Mouse (Mus musculus) megakaryocyte progenitor cell, adult 5-6 weeks (primary cell): Measurements from ENCODE around the gene Galc. TPM values are rescaled to one million over a fixed set of nuclear protein-coding genes. Genes with fewer than 3 reads are reported as not detected.

ENCODE experiments used
- ATAC-seq: replicated peaks from 2 replicates; pipeline ENCODE4 v1.8.0; 2016; ENCODE audit warnings: mild to moderate bottlenecking, moderate TSS enrichment, inconsistent platforms; ENCODE audit not compliant: poor library complexity
- total RNA-seq, 2 experiments: library from RNA; stranded (forward) in 1 of 2; stranded (reverse) in 1 of 2; fragments of 157-497, 149-512 nt in 1 of 2; fragments of 200-1000 nt in 1 of 2; gene quantifications; 2 replicates each; pipeline versions ENCODE4 v1.2.3 to v1.2.4; 2015 to 2017

The Galc gene
- total RNA-seq (2015), result 16.6 and 20.1 TPM in 2 replicates
- total RNA-seq (2017), result 6.0 and 9.9 TPM in 2 replicates

GRCm38 (mm10) chr12:98258845-98259517, at the start of gene Galc:
Gene Galc (minus strand): TSS chr12:98259459.
- peak; percentile 68 for ATAC-seq

GRCm38 (mm10) chr12:98307179-98307915, 48.1 kb upstream of the Galc start:
- ATAC-seq, result no peak

DNA sequence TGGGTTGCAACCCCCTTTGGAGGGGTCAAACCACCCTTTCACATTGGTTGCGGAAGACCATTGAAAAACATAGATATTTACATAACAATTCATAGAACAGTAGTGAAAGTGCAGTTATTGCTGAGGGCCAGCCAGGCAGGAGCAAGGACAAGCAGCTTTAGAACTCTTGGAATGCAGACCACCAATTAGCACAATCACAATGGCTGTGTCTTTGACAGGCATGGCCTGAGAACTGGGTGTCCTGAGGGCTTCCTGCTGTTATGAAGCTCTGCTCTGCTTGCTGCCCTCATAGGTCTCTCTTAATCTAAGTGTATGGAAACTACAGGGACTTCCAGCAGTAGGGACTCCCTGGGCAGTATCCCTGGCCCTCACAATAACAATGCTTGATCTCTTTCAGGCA, 43.8 kb upstream of the Galc start:
- ATAC-seq, result no peak

GRCm38 (mm10) chr12:98301980-98302379, 42.7 kb upstream of the Galc start:
- peak; percentile 64 for ATAC-seq

DNA sequence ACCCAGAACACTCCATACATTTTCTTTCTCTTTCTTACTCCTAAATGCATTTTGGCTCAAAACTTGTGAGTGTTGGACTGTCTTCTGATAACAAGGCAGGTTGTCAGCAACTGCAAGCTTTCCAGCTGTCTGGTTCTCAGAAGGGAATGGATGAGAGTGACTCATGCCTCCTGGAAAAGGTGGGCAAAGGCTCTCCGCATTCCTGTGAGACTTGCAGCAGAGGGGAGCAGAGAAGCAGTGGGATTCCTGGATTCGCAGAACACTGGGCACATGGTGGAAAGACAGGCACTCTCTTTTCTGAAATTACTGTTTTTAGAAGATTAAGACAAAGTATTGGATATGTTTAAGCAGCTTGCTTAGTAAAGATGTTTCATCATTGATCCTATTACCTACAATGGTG, 35.0 kb upstream of the Galc start:
- ATAC-seq, result no peak

DNA sequence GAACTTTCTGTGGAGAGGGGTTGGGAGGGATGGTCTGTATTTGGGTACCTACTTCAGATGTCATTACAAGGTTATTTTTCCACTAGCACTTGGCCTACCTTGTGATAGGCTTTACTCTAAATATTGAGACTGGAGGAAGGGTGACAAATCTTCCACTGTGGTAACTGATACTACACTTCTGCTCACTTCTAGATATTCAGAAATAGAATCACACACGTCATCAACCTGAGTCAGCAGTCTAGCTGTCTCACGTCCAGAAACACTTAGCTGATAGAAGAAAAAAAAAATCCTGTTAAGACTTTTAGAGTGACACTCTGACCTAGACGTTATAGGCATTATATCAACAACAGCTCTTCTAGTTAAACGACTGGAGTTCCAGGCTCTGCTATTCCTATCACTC, 33.0 kb upstream of the Galc start:
- no peak for ATAC-seq

DNA sequence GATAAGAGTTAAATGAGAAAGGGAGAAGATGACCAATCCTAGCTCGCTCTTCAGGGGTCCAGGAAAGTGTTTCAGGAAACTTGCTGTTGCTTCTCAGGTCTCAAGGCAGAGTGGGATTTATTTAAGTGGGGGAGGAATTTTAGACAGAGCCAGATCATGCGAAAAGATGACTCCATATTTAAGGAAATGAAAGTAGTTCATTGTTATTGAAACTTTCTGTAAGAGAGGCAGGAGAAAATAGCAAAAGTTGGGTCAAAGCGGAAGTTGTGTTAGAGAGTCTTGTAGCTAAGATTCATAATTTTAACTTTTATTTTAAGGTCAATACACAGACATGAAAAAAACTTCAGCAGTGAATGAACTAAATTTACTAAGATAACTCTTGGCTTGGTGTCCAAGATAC, 31.2 kb upstream of the Galc start:
- ATAC-seq, result 0 out of 2 replicates have a peak, but pooled peaks have one; percentile 14

- no peak for ATAC-seq
Observed at GRCm38 (mm10) chr12:98284477-98284876, 25.2 kb upstream of the Galc start.

GRCm38 (mm10) chr12:98283487-98283860, 24.2 kb upstream of the Galc start:
- peak; percentile 80 for ATAC-seq

DNA sequence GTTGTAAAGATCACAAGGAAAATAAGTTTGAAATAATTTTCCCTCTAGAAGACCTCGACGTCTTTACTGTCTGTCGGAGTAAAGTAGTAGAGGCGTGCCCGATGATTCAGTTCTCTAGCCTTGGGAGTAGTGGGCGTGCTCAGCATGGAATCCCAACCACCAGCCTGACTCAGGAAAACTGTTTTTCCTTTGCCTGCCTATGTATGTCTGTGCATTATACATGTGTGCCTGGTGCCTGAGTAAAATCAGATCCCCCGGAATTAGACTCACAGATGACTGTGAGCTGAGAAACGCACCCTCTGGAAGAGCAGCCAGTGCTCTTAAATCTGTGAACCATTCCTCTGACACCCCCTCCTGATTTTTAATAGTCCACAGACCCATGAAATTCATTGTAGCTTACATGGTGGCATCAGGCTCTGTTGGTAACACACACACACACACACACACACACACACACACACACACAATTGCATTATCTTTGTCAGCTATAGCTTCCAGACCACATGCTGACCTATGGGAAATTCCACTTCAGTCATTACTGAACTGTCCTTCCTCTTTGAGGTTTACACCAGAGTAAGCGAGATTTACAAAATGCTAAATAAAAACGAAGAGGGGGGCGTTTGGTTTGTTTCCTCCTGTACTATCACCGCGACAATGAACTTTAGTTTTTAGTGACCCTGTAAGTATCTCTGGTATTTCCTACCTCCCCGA, 23.7 kb upstream of the Galc start:
- peak; percentile 73 for ATAC-seq

GRCm38 (mm10) chr12:98280996-98281395, 21.7 kb upstream of the Galc start:
- ATAC-seq, result no peak

DNA sequence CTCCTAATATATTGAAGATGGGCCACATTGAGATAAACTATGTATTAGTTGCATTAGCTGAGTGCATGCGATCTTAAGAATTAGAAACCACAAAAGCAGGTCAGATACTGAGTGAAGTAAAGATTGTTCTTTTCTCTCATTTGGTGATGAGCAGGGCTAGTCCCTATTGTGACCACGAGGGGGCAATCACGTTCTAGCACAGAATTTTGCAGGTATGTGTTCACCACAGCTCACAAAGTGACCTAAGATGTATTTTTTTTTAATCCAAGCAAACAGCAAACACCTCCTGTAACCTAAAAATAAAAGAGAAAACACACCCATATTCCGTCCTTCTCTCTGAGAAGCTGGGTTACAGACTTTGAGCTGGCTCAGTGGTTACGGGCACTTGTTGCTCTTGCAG, 21.3 kb upstream of the Galc start:
- peak; percentile 85 for ATAC-seq

DNA sequence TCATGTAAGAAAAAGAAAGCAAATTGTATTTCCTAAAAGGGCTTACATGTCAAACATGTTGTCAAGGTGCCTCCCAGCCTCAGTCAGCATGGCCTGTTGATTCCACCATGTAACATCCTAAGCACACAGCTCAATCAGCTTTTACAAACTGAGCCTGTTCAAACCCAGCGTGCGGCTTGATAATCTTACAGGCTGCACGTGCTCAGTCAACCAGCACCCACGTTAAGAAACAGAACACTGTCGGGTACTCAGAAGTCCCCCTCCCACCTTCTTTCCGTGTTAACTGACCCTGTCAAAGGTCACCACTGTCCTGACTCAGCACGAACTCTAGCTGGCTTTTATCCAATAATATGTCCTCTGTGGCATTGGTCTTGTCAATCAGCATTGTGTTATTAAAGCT, 13.2 kb upstream of the Galc start:
- no peak for ATAC-seq

DNA sequence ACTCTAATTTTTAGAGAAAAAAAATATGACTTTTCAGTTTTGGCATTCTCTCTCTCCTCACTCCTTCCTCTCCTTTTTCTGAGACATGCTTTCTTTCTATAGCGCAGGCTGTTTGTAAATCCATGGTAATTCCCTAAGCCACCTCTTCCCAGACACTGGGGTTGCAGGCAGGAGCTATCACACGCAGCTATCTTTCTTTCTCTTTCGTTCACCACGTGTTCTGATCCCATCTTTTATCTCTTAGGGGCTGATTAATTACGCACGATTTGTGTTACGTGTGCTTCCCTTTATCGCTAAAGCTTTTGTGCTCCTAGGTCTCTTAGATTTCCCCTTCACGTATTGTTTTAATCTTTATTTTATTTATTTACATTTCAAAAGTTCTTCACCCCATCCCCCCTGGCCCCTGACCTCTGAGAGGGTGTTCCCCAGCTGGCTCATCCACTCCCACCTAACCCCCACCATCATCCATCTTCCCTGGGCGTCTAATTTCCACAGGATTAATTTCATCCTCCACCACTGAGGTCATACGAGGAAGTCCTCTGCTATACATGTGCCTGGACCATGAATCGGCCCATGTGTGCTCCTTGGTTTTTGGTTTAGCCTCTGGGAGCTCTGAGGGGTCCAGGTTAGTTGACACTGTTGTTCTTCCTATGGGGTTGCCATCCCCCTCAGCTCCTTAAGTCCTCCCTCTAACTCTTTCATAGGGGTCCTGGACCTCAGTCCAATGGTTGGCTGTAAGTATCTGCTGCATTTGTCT, 11.7 kb upstream of the Galc start:
- 0 out of 2 replicates have a peak, but pooled peaks have one; percentile 10 for ATAC-seq

- ATAC-seq, result peak; percentile 52
Observed at GRCm38 (mm10) chr12:98269791-98270745, 10.8 kb upstream of the Galc start.

- peak; percentile 36 for ATAC-seq
Observed at GRCm38 (mm10) chr12:98268441-98269369, 9.4 kb upstream of the Galc start, which contains the start of gene Gpr65. Gene Gpr65 (plus strand): TSS chr12:98268635.

DNA sequence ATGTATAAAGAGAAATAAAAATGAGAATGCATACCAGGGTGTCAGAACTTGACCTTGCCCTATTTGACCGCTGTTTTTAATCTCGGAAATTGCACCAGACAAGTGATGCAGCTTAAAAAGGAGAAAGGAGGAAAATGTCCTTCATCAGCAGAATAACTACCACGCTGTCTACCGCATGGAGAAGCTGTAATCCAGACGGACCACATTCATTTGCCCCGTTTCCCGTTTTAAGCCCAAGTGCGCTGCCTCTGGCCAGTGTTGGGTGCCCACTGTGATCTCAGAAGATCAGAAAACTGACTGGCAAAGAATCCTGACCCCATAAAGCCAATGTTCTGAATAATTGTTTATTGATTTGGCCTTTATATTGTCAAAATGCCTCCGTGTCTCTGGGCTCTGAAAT, 6.4 kb upstream of the Galc start:
- no peak for ATAC-seq

- no peak for ATAC-seq
Observed at GRCm38 (mm10) chr12:98259518-98259852, 226 bp upstream of the Galc start.

GRCm38 (mm10) chr12:98258371-98258844, 851 bp downstream of the Galc start:
- no peak for ATAC-seq
